Mouse (Mus musculus) lung, embryonic 14.5 days (tissue): ENCODE data around the gene Chrna1. TPM values are rescaled to one million over a fixed set of nuclear protein-coding genes. Genes with fewer than 3 reads are reported as not detected.
A peak's percentile ranks its signal among the peaks of the same experiment; 100 is the strongest.

ENCODE experiments used
- ATAC-seq: fragments of 200-750 bp; cut with Nextera tagmentation; 2 replicates; pipeline ENCODE4 v1.8.0; 2017; ENCODE audit warnings: mild to moderate bottlenecking, moderate TSS enrichment, moderate library complexity; ENCODE audit not compliant: insufficient read depth
- DNase-seq: peaks from one replicate; pipeline ENCODE4 v3.0.0-alpha.2; 2015
- H3K27ac ChIP-seq: fragments of 300-500 bp; sonication (generic); 2 replicates; pipeline ENCODE4 v1.5.1; 2014; ENCODE audit warnings: low read depth, mild to moderate bottlenecking, moderate library complexity
- H3K27me3 ChIP-seq: fragments of 300-500 bp; sonication (generic); 2 replicates; pipeline ENCODE4 v1.6.1; 2014; ENCODE audit warnings: low read length, control low read depth; ENCODE audit not compliant: insufficient read depth
- H3K36me3 ChIP-seq: fragments of 300-500 bp; sonication (generic); 2 replicates; pipeline ENCODE4 v1.6.1; 2014; ENCODE audit warnings: control low read depth; ENCODE audit not compliant: insufficient read depth
- H3K4me1 ChIP-seq: fragments of 300-500 bp; sonication (generic); 2 replicates; pipeline ENCODE4 v1.6.1; 2014; ENCODE audit warnings: antibody characterized with exemption, control low read depth; ENCODE audit not compliant: insufficient read depth
- H3K4me2 ChIP-seq: fragments of 300-500 bp; sonication (generic); 2 replicates; pipeline ENCODE4 v1.6.1; 2014; ENCODE audit warnings: mild to moderate bottlenecking
- H3K4me3 ChIP-seq: fragments of 300-500 bp; sonication (generic); 2 replicates; pipeline ENCODE4 v1.5.1; 2014; ENCODE audit warnings: low read depth, low read length
- H3K9ac ChIP-seq: fragments of 300-500 bp; sonication (generic); 2 replicates; pipeline ENCODE4 v1.6.1; 2014
- H3K9me3 ChIP-seq: fragments of 300-500 bp; sonication (generic); 2 replicates; pipeline ENCODE4 v1.6.1; 2016; ENCODE audit warnings: low read depth, low read length, control low read depth
- CTCF ChIP-seq: IDR thresholded peaks from 2 replicates; pipeline ENCODE4 v1.5.1; 2016; ENCODE audit warnings: antibody characterized with exemption, low read depth
- WGBS: fragments of 180-500 bp; shearing (Covaris S2); extraction: QIAGEN DNeasy Blood & Tissue Kit; methylation state at CpG from one replicate; pipeline ENCODE4 v1.1.7; 2014; 5-methylcytosine and 5-hydroxymethylcytosine counted together
- polyA plus RNA-seq: library from polyadenylated mRNA; unstranded; fragments of >200 nt; fragmentation: Nextera tagmentation; extraction: Ambion mirVana; gene quantifications from 2 replicates; pipeline ENCODE4 v1.2.1, GENCODE M21; 2014

Chrna1 gene
- polyA plus RNA-seq, 1 experiment from 2014 or later = 0.26 TPM

- 56% methylated on average over 8 of the region's 8 CpGs for WGBS
- Histone ChIP-seq H3K9ac (no peak overlapping the region), H3K4me2 (peak overlapping the region; percentile 12; the same call in 1 of the 2 replicates), H3K4me3 (no peak overlapping the region), H3K9me3 (no peaks in the 10 kb centered on the region), H3K27me3 (no peaks in the 10 kb centered on the region), H3K36me3 (peaks cover 2% of the 10 kb centered on the region; the same call in 1 of the 2 replicates), H3K27ac (0 out of 2 replicates have a peak overlapping the region, but pooled peaks have one; percentile 32), H3K4me1 (peaks cover 16% of the 10 kb centered on the region)
- DNase-seq = no peak
- ATAC-seq = no peak
- no peak for TF ChIP-seq CTCF
These were observed 57.2 kb downstream of the Chrna1 start for GRCm38 (mm10) chr2:73522891-73523290.

DNA sequence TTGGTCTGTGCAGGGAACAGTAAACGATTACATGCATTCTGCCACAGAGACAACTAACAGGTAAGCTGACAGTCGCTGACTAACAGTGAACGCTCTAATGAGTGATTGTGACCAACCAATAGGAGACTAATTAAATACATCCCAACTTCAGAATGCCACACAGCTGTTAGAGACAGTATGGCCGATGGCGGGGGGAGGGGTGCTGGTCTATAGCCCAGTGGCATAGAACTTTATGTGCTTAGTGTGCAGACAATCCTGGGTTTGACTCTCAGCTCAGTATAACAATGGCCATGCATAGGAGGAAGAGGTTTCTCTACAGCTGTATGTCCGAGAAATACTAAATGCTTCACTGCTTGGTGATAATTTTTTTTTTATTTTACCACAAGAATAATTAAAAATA lies 57.8 kb downstream of the Chrna1 start:
- Histone ChIP-seq H3K27ac (peak overlapping the region; percentile 22; the same call in 1 of the 2 replicates), H3K4me2 (no peak overlapping the region), H3K9me3 (no peaks in the 10 kb centered on the region), H3K4me3 (no peak overlapping the region), H3K27me3 (no peaks in the 10 kb centered on the region), H3K4me1 (peaks cover 13% of the 10 kb centered on the region), H3K9ac (no peak overlapping the region), H3K36me3 (peaks cover 2% of the 10 kb centered on the region; the same call in 1 of the 2 replicates)
- no peak for TF ChIP-seq CTCF
- 0 out of 2 replicates have a peak, but pooled peaks have one; percentile 47 for ATAC-seq
- WGBS = 63% methylated on average over 6 of the region's 6 CpGs
- DNase-seq = no peak

DNA sequence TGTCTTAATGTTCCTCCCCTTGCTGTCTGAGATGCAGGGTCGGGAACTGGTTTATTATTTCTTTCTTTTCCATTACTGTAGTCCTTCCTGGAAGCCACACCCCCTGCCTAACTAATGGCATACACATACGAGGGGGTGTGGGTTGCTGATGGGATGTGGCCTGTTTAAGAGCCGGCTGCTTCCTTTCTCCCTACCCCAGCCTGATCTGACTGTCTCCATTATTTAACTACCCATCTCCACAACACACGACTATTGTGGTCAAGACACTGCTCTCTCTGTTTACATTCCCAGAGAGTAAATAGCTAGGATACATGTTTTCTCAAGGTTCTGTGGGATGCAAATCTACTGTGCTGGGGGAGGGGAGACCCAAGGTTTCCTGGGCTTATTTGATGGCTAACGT lies 58.4 kb downstream of the Chrna1 start:
- WGBS = 12% methylated on average over 5 of the region's 5 CpGs
- no peak overlapping the region for H3K4me2 ChIP-seq
- H3K27me3 ChIP-seq = no peaks in the 10 kb centered on the region
- H3K9me3 ChIP-seq = no peaks in the 10 kb centered on the region
- H3K27ac ChIP-seq = peak overlapping the region; percentile 22; the same call in 1 of the 2 replicates
- 0 out of 2 replicates have a peak, but pooled peaks have one; percentile 41 for ATAC-seq
- peak; percentile 58 for DNase-seq
- no peak for TF ChIP-seq CTCF
- H3K9ac ChIP-seq = no peak overlapping the region
- peaks cover 13% of the 10 kb centered on the region for H3K4me1 ChIP-seq
- H3K4me3 ChIP-seq = no peak overlapping the region
- peaks cover 4% of the 10 kb centered on the region; the same call in 1 of the 2 replicates for H3K36me3 ChIP-seq

DNA sequence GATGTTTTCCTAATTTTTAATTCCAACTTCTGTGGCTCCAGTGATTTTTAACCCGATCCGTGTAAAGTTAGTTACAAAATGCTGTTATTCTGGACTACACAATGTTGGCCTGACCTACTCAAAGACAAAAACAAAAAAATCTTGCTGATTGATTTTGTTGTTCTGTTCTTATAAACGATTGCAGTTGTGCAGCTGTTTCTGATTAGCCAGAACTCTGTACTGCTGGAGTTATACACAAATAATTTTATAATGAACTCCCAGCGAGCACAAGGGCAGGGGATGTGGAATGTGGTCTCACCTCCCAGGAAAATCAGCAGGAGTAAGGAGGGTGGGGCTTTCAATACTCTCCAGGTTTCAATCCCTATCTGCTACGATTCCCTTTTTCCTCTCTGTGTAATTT lies 61.2 kb downstream of the Chrna1 start:
- Histone ChIP-seq H3K4me2 (no peak overlapping the region), H3K27ac (no peak overlapping the region), H3K4me3 (no peak overlapping the region), H3K27me3 (no peaks in the 10 kb centered on the region), H3K9me3 (no peaks in the 10 kb centered on the region), H3K9ac (no peak overlapping the region), H3K36me3 (0 out of 2 replicates have a peak, but pooled peaks cover 9% of the 10 kb centered on the region), H3K4me1 (peaks cover 13% of the 10 kb centered on the region)
- DNase-seq = no peak
- no peak for ATAC-seq
- WGBS = 64% methylated on average over 5 of the region's 5 CpGs
- no peak for TF ChIP-seq CTCF

GRCm38 (mm10) chr2:73518311-73518710 lies 61.8 kb downstream of the Chrna1 start:
- Histone ChIP-seq H3K9me3 (no peaks in the 10 kb centered on the region), H3K27ac (no peak overlapping the region), H3K9ac (no peak overlapping the region), H3K27me3 (no peaks in the 10 kb centered on the region), H3K4me1 (peaks cover 13% of the 10 kb centered on the region), H3K4me2 (no peak overlapping the region), H3K36me3 (0 out of 2 replicates have a peak, but pooled peaks cover 9% of the 10 kb centered on the region), H3K4me3 (no peak overlapping the region)
- 92% methylated on average over 2 of the region's 2 CpGs for WGBS
- ATAC-seq (no peak), DNase-seq (no peak)
- no peak for TF ChIP-seq CTCF

GRCm38 (mm10) chr2:73514178-73514577 lies 66.0 kb downstream of the Chrna1 start:
- H3K4me3 ChIP-seq = no peak overlapping the region
- H3K9me3 ChIP-seq = no peaks in the 10 kb centered on the region
- 86% methylated on average over 6 of the region's 6 CpGs for WGBS
- no peak overlapping the region for H3K9ac ChIP-seq
- H3K27me3 ChIP-seq = no peaks in the 10 kb centered on the region
- TF ChIP-seq CTCF = no peak
- no peak overlapping the region for H3K4me2 ChIP-seq
- no peaks in the 10 kb centered on the region for H3K4me1 ChIP-seq
- DNase-seq (no peak), ATAC-seq (no peak)
- no peak overlapping the region for H3K27ac ChIP-seq
- 0 out of 2 replicates have a peak, but pooled peaks cover 9% of the 10 kb centered on the region for H3K36me3 ChIP-seq

Other genes with a start within 250 kb of the Chrna1 start
- gene Gpr155, start 193.8 kb downstream of the Chrna1 start, polyA plus RNA-seq = 6.2 and 6.9 TPM in 2 replicates
- 14.8 and 15.8 TPM in 2 replicates for gene Wipf1, start 50.6 kb downstream of the Chrna1 start, polyA plus RNA-seq
- gene Chn1, start 195.0 kb upstream of the Chrna1 start, polyA plus RNA-seq = 56.4 and 57.6 TPM in 2 replicates